25 mouse cellular contexts compared by ENCODE assay signal in the genomic region with DNA sequence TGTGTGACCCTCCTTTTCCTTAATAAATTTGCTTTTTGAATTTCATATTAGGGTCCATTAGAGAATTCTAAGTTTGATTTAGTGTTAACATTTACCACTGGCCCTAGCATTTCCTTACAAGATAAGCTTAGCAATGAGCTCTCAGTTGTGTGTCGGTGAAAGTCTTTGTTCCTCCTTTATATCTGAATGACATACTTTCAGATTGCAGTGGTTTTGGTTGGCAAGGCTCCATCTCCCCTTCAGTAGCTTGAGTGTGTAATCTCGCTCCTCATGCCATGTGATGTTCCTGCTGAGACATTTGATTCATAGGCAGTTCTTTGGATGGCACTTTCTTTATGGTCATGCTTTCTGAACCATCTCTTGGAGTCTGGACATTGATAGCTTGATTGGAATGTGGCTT. TPM values are rescaled to one million over a fixed set of nuclear protein-coding genes. Genes with fewer than 3 reads are reported as not detected.
A peak's percentile ranks its signal among the peaks of the same experiment; 100 is the strongest.
DNase-seq lines count a peak whose midpoint lies in the region; ATAC-seq and TF ChIP-seq lines count a peak whose summit lies in the region.
"Had no signal": no experiment of that assay in that cellular context is flagged by ENCODE, and none has a peak within 500 bp of the region (broad histone marks: within the 10 kb centered on the region; RNA-seq: fewer than 3 reads in every experiment).

No protein-coding gene starts in this region.

- H3K4me1 ChIP-seq in lung, postnatal 0 days (ENCODE audit: insufficient read depth, low read depth, low read length) = no peaks in the 10 kb centered on the region
- H3K4me1 ChIP-seq in lung, adult 2 months (ENCODE audit: control insufficient read depth, insufficient read depth, low read length) = no peaks in the 10 kb centered on the region
- no peaks in the 10 kb centered on the region for H3K4me1 ChIP-seq in forebrain, embryonic 11.5 days (replicated peaks; ENCODE audit: control insufficient read depth, insufficient read depth, low read length)
- H3K4me1 ChIP-seq: embryonic facial prominence, embryonic 12.5 days; forebrain, embryonic 13.5 days; hindbrain, embryonic 13.5 days had no signal

- 42% methylated on average over 2 of the region's 2 CpGs for WGBS in lung, postnatal 0 days
- WGBS in lung, adult 2 months = 47% methylated on average over 2 of the region's 2 CpGs
- WGBS in forebrain, embryonic 11.5 days = 89% methylated on average over 2 of the region's 2 CpGs

- TF ChIP-seq POLR2A in lung, adult 2 months (IDR thresholded peaks at IDR 0.05; ENCODE audit: borderline replicate concordance, extremely low read depth, low read depth, low read length) = no peak

- no peak overlapping the region for H3K27ac ChIP-seq in lung, postnatal 0 days (ENCODE audit: low read length)
- no peak overlapping the region for H3K27ac ChIP-seq in forebrain, embryonic 11.5 days (ENCODE audit: low read depth, low read length)
- H3K27ac ChIP-seq: embryonic facial prominence, embryonic 12.5 days; forebrain, embryonic 13.5 days; hindbrain, embryonic 13.5 days; hindbrain, postnatal 0 days had no signal

- TF ChIP-seq EP300 in lung, postnatal 0 days (IDR thresholded peaks at IDR 0.05) = no peak

- H3K9me3 ChIP-seq in lung, postnatal 0 days (ENCODE audit: low read length) = no peaks in the 10 kb centered on the region
- H3K9me3 ChIP-seq in forebrain, embryonic 11.5 days (ENCODE audit: control insufficient read depth, low read length) = no peaks in the 10 kb centered on the region
- H3K9me3 ChIP-seq: embryonic facial prominence, embryonic 12.5 days; forebrain, embryonic 13.5 days; hindbrain, embryonic 13.5 days had no signal

- no peak for TF ChIP-seq CTCF in lung, postnatal 0 days (IDR thresholded peaks at IDR 0.05)
- no peak for TF ChIP-seq CTCF in lung, adult 2 months (IDR thresholded peaks at IDR 0.05; ENCODE audit: insufficient read depth, low read length)

- H3K36me3 ChIP-seq in lung, postnatal 0 days (ENCODE audit: insufficient read depth, low read length) = no peaks in the 10 kb centered on the region
- no peaks in the 10 kb centered on the region for H3K36me3 ChIP-seq in forebrain, embryonic 11.5 days (ENCODE audit: control insufficient read depth, insufficient read depth, low read length)
- H3K36me3 ChIP-seq: embryonic facial prominence, embryonic 12.5 days; hindbrain, embryonic 13.5 days had no signal

- DNase-seq in lung, postnatal 0 days (ENCODE audit: low spot score) = peak; percentile 27
- no peak for DNase-seq in lung, adult 2 months
- no peak for DNase-seq in embryo, embryonic 10 days (ENCODE audit: low spot score)
- DNase-seq in forebrain, embryonic 11.5 days (ENCODE audit: low spot score) = no peak
- no peak for DNase-seq in yolk sac, embryonic 10.5 days (ENCODE audit: low spot score)
- no peak for DNase-seq in testis, postnatal 14 days (ENCODE audit: low spot score)
- DNase-seq: adrenal gland, adult 8-10 months; adrenal gland, postnatal 36 days; cerebellum, adult 2 months; cerebellum, postnatal 25 days; forebrain, postnatal 0 days; gastrocnemius, postnatal 14 days; heart, adult 11 months; heart, postnatal 10 days; heart, postnatal 4 days had no signal

- ATAC-seq in lung, postnatal 0 days = no peak
- peak; percentile 62 to 93; a peak in 3 of 4 replicates for ATAC-seq in hematopoietic stem cell, adult 5-6 weeks (replicated peaks in 1 of 2; ENCODE audit: insufficient read depth in 1 of 2, low FRiP score in 2 of 2, low TSS enrichment in 1 of 2, low read depth in 1 of 2, poor library complexity in 2 of 2, severe bottlenecking in 2 of 2)
- ATAC-seq in megakaryocyte, adult 5-6 weeks (ENCODE audit: poor library complexity, severe bottlenecking) = peak; percentile 72
- ATAC-seq in forebrain, embryonic 11.5 days (replicated peaks; ENCODE audit: low FRiP score) = no peak
- ATAC-seq: forebrain, embryonic 13.5 days; forebrain, postnatal 0 days; hindbrain, postnatal 0 days had no signal

- H3K4me2 ChIP-seq in lung, postnatal 0 days (replicated peaks; ENCODE audit: low read depth, low read length) = no peak overlapping the region
- no peak overlapping the region for H3K4me2 ChIP-seq in forebrain, embryonic 11.5 days (ENCODE audit: low read depth, low read length, severe bottlenecking)
- H3K4me2 ChIP-seq: embryonic facial prominence, embryonic 12.5 days; forebrain, embryonic 13.5 days; hindbrain, embryonic 13.5 days had no signal

- no peak overlapping the region for H3K4me3 ChIP-seq in lung, postnatal 0 days (ENCODE audit: low read depth, low read length)
- no peak overlapping the region for H3K4me3 ChIP-seq in lung, adult 2 months (replicated peaks; ENCODE audit: extremely low read depth, low read depth, low read length)
- no peak overlapping the region for H3K4me3 ChIP-seq in forebrain, embryonic 11.5 days (ENCODE audit: low read depth, low read length)
- H3K4me3 ChIP-seq: embryonic facial prominence, embryonic 12.5 days; forebrain, embryonic 13.5 days; hindbrain, embryonic 13.5 days had no signal

- H3K27me3 ChIP-seq in lung, postnatal 0 days (replicated peaks; ENCODE audit: insufficient read depth, low read length) = no peaks in the 10 kb centered on the region
- H3K27me3 ChIP-seq in forebrain, embryonic 11.5 days (ENCODE audit: control insufficient read depth, insufficient read depth, low read length) = no peaks in the 10 kb centered on the region
- H3K27me3 ChIP-seq: CH12.LX; embryonic facial prominence, embryonic 12.5 days; forebrain, embryonic 13.5 days; hindbrain, embryonic 13.5 days had no signal

- H3K9ac ChIP-seq in lung, postnatal 0 days (replicated peaks; ENCODE audit: low read depth) = no peak overlapping the region
- H3K9ac ChIP-seq in forebrain, embryonic 11.5 days (ENCODE audit: low read length) = no peak overlapping the region
- H3K9ac ChIP-seq: embryonic facial prominence, embryonic 12.5 days; forebrain, embryonic 13.5 days; forebrain, postnatal 0 days; hindbrain, embryonic 13.5 days had no signal

RNA-seq across cellular contexts. Expression of gene Grxcr1, which starts 7.4 kb away (rescaled TPM):
- polyA plus RNA-seq in lung, postnatal 0 days (2015; fragmentation: Nextera tagmentation; extraction: Ambion mirVana) = not detected in 2 replicates
- not detected in 2 replicates for polyA plus RNA-seq in lung, adult 2 months (2012; rRNA removed)
- not detected in 2 replicates for total RNA-seq in hematopoietic stem cell, adult 5-6 weeks (2017)
- total RNA-seq in megakaryocyte, adult 5-6 weeks (2015) = not detected in 2 replicates
- not detected in 2 replicates for total RNA-seq in megakaryocyte, adult 5-6 weeks (2017)
- polyA plus RNA-seq in forebrain, embryonic 11.5 days (2014; fragmentation: Nextera tagmentation; extraction: Ambion mirVana) = not detected in 2 replicates
- total RNA-seq: adrenal gland, adult 8-10 months; adrenal gland, postnatal 36 days; CH12.LX; forebrain, postnatal 0 days; gastrocnemius, adult 18-20 months; gastrocnemius, postnatal 14 days; heart, postnatal 10 days; heart, postnatal 4 days; hindbrain, postnatal 0 days had no signal
- polyA plus RNA-seq: cerebellum, adult 2 months; forebrain, embryonic 13.5 days; forebrain, postnatal 0 days; heart, embryonic 14.5 days; intestine, embryonic 14.5 days had no signal

Comparison
In these comparisons a context has a peak if more than half of its experiments do, and no peak if none do; other contexts are left out.
1. ATAC-seq: peak in hematopoietic stem cell, adult 5-6 weeks (2 of 2) and megakaryocyte, adult 5-6 weeks (single experiment); none in lung, postnatal 0 days (single experiment) and forebrain, embryonic 11.5 days (single experiment).